Mouse (Mus musculus) cerebellum, adult 2 months (tissue): ENCODE data around the gene Ssh2.

Source experiments
- CTCF ChIP-seq: fragments of 200-500 bp; IDR thresholded peaks from 2 replicates; pipeline ENCODE4 v1.5.1; 2011; ENCODE audit warnings: low read depth, mild to moderate bottlenecking, control low read depth, low read length, moderate library complexity, borderline replicate concordance; ENCODE audit not compliant: insufficient read depth
- POLR2A ChIP-seq: fragments of 200-500 bp; IDR thresholded peaks from 2 replicates; pipeline ENCODE4 v1.6.1; 2011; ENCODE audit warnings: low read length, control low read depth, borderline replicate concordance; ENCODE audit not compliant: insufficient read depth

DNA sequence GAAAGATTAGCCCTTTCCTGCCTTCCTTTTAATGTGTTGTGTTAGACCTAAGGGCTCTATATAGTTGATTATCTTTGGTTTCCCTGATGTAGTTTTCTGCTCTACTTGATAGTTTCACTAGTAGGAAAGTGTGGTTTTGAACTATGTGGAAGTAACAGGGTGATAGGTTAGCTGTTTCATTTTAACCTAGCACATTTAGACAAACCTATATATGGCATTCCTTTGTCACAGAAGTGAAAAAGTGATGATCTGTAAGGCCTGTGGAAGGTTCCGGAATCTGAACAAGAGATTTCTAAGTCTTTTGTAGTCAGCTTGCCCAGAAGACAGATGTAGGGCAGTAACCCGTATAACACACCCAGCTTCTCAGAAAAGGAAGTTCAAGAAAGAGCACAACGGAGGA, 155.0 kb downstream of the Ssh2 start:
- TF ChIP-seq CTCF = no peak
- no peak for TF ChIP-seq POLR2A
